7 mouse cellular contexts compared by ENCODE assay signal in genomic region chr5:96373986-96374901, GRCm38 (mm10). TPM values are rescaled to one million over a fixed set of nuclear protein-coding genes. Genes with fewer than 3 reads are reported as not detected.
A peak's percentile ranks its signal among the peaks of the same experiment; 100 is the strongest.
DNase-seq lines count a peak whose midpoint lies in the region; ATAC-seq and TF ChIP-seq lines count a peak whose summit lies in the region.

No protein-coding gene starts in this region.

- H3K27ac ChIP-seq in embryonic facial prominence, embryonic 14.5 days (replicated peaks; ENCODE audit: low read depth, low read length) = peak overlapping the region; percentile 79
- peak overlapping the region; percentile 87 for H3K27ac ChIP-seq in heart, embryonic 10.5 days
- peak overlapping the region; percentile 79 for H3K27ac ChIP-seq in limb, embryonic 13.5 days
- H3K27ac ChIP-seq in midbrain, embryonic 13.5 days = peak overlapping the region; percentile 70
- peak overlapping the region; percentile 61; the same call in 1 of the 2 replicates for H3K27ac ChIP-seq in stomach, postnatal 0 days (replicated peaks)

- no peaks in the 10 kb centered on the region for H3K36me3 ChIP-seq in embryonic facial prominence, embryonic 14.5 days (ENCODE audit: control insufficient read depth, insufficient read depth, low read length)
- no peaks in the 10 kb centered on the region for H3K36me3 ChIP-seq in heart, embryonic 10.5 days
- no peaks in the 10 kb centered on the region for H3K36me3 ChIP-seq in limb, embryonic 13.5 days
- no peaks in the 10 kb centered on the region for H3K36me3 ChIP-seq in midbrain, embryonic 13.5 days
- H3K36me3 ChIP-seq in stomach, postnatal 0 days (ENCODE audit: control insufficient read depth, insufficient read depth, low read length) = no peaks in the 10 kb centered on the region

- H3K4me3 ChIP-seq in embryonic facial prominence, embryonic 14.5 days (ENCODE audit: low read depth, low read length) = peak overlapping the region; percentile 69
- peak overlapping the region; percentile 87 for H3K4me3 ChIP-seq in heart, embryonic 10.5 days
- H3K4me3 ChIP-seq in limb, embryonic 13.5 days = peak overlapping the region; percentile 67
- peak overlapping the region; percentile 65 for H3K4me3 ChIP-seq in midbrain, embryonic 13.5 days (replicated peaks)
- peak overlapping the region; percentile 63 for H3K4me3 ChIP-seq in stomach, postnatal 0 days (ENCODE audit: low read depth, low read length)

- no peak for TF ChIP-seq EP300 in stomach, postnatal 0 days (optimal IDR thresholded peaks at IDR 0.05)

- peaks cover 4% of the 10 kb centered on the region for H3K4me1 ChIP-seq in embryonic facial prominence, embryonic 14.5 days (ENCODE audit: control insufficient read depth, insufficient read depth, low read length)
- peaks cover 12% of the 10 kb centered on the region for H3K4me1 ChIP-seq in heart, embryonic 10.5 days
- H3K4me1 ChIP-seq in limb, embryonic 13.5 days = peaks cover 25% of the 10 kb centered on the region
- H3K4me1 ChIP-seq in midbrain, embryonic 13.5 days (replicated peaks) = peaks cover 24% of the 10 kb centered on the region
- no peaks in the 10 kb centered on the region for H3K4me1 ChIP-seq in stomach, postnatal 0 days (replicated peaks; ENCODE audit: control insufficient read depth, insufficient read depth)

- peak; percentile 91 for DNase-seq in brain, embryonic 14.5 days (ENCODE audit: low read depth)
- peak; percentile 93 for DNase-seq in embryonic facial prominence, embryonic 14.5 days (ENCODE audit: low spot score)
- DNase-seq in heart, embryonic 10.5 days (ENCODE audit: low spot score) = peak; percentile 84
- DNase-seq in kidney, adult 9 months = peak; percentile 69
- DNase-seq in stomach, postnatal 0 days (ENCODE audit: low spot score) = peak; percentile 77

- no peak; the same call in 1 of the 2 replicates for TF ChIP-seq POLR2A in brain, embryonic 14.5 days (IDR thresholded peaks at IDR 0.05; ENCODE audit: borderline replicate concordance, extremely low read depth, insufficient read depth, insufficient read length, poor library complexity, severe bottlenecking)

- WGBS in embryonic facial prominence, embryonic 14.5 days = under 1% methylated on average over 78 of the region's 84 CpGs
- under 1% methylated on average over 75 of the region's 84 CpGs for WGBS in heart, embryonic 10.5 days
- under 1% methylated on average over 66 of the region's 84 CpGs for WGBS in limb, embryonic 13.5 days
- under 1% methylated on average over 78 of the region's 84 CpGs for WGBS in midbrain, embryonic 13.5 days
- under 1% methylated on average over 76 of the region's 84 CpGs for WGBS in stomach, postnatal 0 days

- peak overlapping the region; percentile 78 for H3K4me2 ChIP-seq in embryonic facial prominence, embryonic 14.5 days (ENCODE audit: low read depth, low read length)
- H3K4me2 ChIP-seq in limb, embryonic 13.5 days (replicated peaks) = peak overlapping the region; percentile 93
- peak overlapping the region; percentile 96 for H3K4me2 ChIP-seq in midbrain, embryonic 13.5 days (replicated peaks)
- H3K4me2 ChIP-seq in stomach, postnatal 0 days (replicated peaks; ENCODE audit: low read depth) = peak overlapping the region; percentile 96

- H3K27me3 ChIP-seq in embryonic facial prominence, embryonic 14.5 days (replicated peaks; ENCODE audit: control insufficient read depth, insufficient read depth, low read length) = no peaks in the 10 kb centered on the region
- no peaks in the 10 kb centered on the region for H3K27me3 ChIP-seq in heart, embryonic 10.5 days (ENCODE audit: insufficient read depth, poor library complexity, severe bottlenecking)
- peaks cover 9% of the 10 kb centered on the region; the same call in 1 of the 2 replicates for H3K27me3 ChIP-seq in limb, embryonic 13.5 days
- H3K27me3 ChIP-seq in midbrain, embryonic 13.5 days = peaks cover 11% of the 10 kb centered on the region; the same call in 1 of the 2 replicates
- H3K27me3 ChIP-seq in stomach, postnatal 0 days (ENCODE audit: control insufficient read depth, insufficient read depth, low read length) = no peaks in the 10 kb centered on the region

- no peaks in the 10 kb centered on the region for H3K9me3 ChIP-seq in embryonic facial prominence, embryonic 14.5 days (ENCODE audit: control insufficient read depth, low read length)
- H3K9me3 ChIP-seq in heart, embryonic 10.5 days = no peaks in the 10 kb centered on the region
- no peaks in the 10 kb centered on the region for H3K9me3 ChIP-seq in limb, embryonic 13.5 days
- H3K9me3 ChIP-seq in midbrain, embryonic 13.5 days = no peaks in the 10 kb centered on the region
- H3K9me3 ChIP-seq in stomach, postnatal 0 days (ENCODE audit: control insufficient read depth, low read length) = no peaks in the 10 kb centered on the region

- peak; percentile 94 for ATAC-seq in embryonic facial prominence, embryonic 14.5 days (ENCODE audit: low read depth)
- ATAC-seq in limb, embryonic 13.5 days (ENCODE audit: low FRiP score, low read depth) = peak; percentile 93
- peak; percentile 90 for ATAC-seq in midbrain, embryonic 13.5 days
- peak; percentile 85 for ATAC-seq in stomach, postnatal 0 days (ENCODE audit: low FRiP score, low TSS enrichment)

- TF ChIP-seq CTCF in brain, embryonic 14.5 days (IDR thresholded peaks at IDR 0.05; ENCODE audit: borderline replicate concordance, extremely low read depth, insufficient read depth, insufficient read length) = no peak
- TF ChIP-seq CTCF in stomach, postnatal 0 days (IDR thresholded peaks at IDR 0.05; ENCODE audit: low read depth) = peak; percentile 42; the same call in 1 of the 2 replicates

- H3K9ac ChIP-seq in embryonic facial prominence, embryonic 14.5 days (ENCODE audit: low read depth, low read length) = peak overlapping the region; percentile 69
- peak overlapping the region; percentile 71 for H3K9ac ChIP-seq in limb, embryonic 13.5 days
- H3K9ac ChIP-seq in midbrain, embryonic 13.5 days (replicated peaks) = peak overlapping the region; percentile 73
- peak overlapping the region; percentile 64 for H3K9ac ChIP-seq in stomach, postnatal 0 days (ENCODE audit: low read length)

RNA-seq across cellular contexts. Expression of gene Fras1, which starts 0.5 kb away (rescaled TPM):
- polyA plus RNA-seq in brain, embryonic 14.5 days (2012; rRNA removed) = 3.9 and 5.9 TPM in 2 replicates
- 19.2 and 22.0 TPM in 2 replicates for polyA plus RNA-seq in embryonic facial prominence, embryonic 14.5 days (2014; fragmentation: Nextera tagmentation; extraction: Ambion mirVana)
- 18.7 and 26.9 TPM in 2 replicates for polyA plus RNA-seq in heart, embryonic 10.5 days (2016; fragmentation: Nextera tagmentation; extraction: Ambion mirVana)
- polyA plus RNA-seq in limb, embryonic 13.5 days (2015; fragmentation: Nextera tagmentation; extraction: Ambion mirVana) = 20.4 and 21.8 TPM in 2 replicates
- 5.4 and 5.5 TPM in 2 replicates for polyA plus RNA-seq in midbrain, embryonic 13.5 days (2015; fragmentation: Nextera tagmentation; extraction: Ambion mirVana)
- polyA plus RNA-seq in stomach, postnatal 0 days (2015; fragmentation: Nextera tagmentation; extraction: Ambion mirVana) = 3.4 and 3.6 TPM in 2 replicates

Comparison
In these comparisons a context has a peak if more than half of its experiments do, and no peak if none do; other contexts are left out.
1. Peak in every context shown above with its lines: DNase-seq, ATAC-seq, H3K4me3 ChIP-seq and H3K27ac ChIP-seq.